Mouse (Mus musculus): ENCODE results near the gene Adamts17. TPM values are rescaled to one million over a fixed set of nuclear protein-coding genes. Genes with fewer than 3 reads are reported as not detected.

Adamts17 gene
- polyA plus RNA-seq, 1 experiment from 2014 or later, result 1.9 TPM

DNA sequence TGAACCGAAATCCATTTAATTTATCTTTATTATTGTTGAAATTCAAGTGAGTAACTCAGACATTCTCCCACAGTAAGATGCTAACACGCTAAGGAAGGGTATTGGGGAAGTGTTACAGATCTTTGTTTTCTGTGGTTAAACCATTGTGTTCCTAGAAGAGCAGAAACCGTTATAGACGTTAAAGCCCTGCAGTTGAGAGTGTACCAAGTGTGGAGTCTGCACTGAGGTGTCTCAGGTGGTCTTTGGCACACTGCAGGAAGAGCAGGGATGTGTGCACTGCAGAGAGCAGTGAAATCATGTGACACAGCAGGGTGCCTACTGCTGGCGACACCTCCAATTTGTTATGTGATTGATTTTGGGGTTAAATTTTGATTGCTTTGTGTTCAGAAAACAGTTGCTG lies 142.5 kb downstream of the Adamts17 start:
- Histone ChIP-seq H3K9me3 (ENCODE audit: control insufficient read depth, low read length) (no peaks in the 10 kb centered on the region), H3K27ac (ENCODE audit: low read depth, low read length) (no peak overlapping the region), H3K4me2 (replicated peaks; ENCODE audit: low read depth, low read length) (no peak overlapping the region), H3K27me3 (ENCODE audit: control insufficient read depth, insufficient read depth, low read length) (no peaks in the 10 kb centered on the region), H3K4me1 (replicated peaks; ENCODE audit: control insufficient read depth, insufficient read depth, low read length) (no peaks in the 10 kb centered on the region), H3K4me3 (ENCODE audit: low read depth, low read length) (no peak overlapping the region), H3K36me3 (ENCODE audit: control insufficient read depth, insufficient read depth, low read length) (no peaks in the 10 kb centered on the region), H3K9ac (ENCODE audit: low read depth, low read length) (no peak overlapping the region)
- WGBS, result 82% methylated on average over 5 of the region's 5 CpGs
- DNase-seq (ENCODE audit: low spot score) (no peak), ATAC-seq (ENCODE audit: low FRiP score) (no peak)

DNA sequence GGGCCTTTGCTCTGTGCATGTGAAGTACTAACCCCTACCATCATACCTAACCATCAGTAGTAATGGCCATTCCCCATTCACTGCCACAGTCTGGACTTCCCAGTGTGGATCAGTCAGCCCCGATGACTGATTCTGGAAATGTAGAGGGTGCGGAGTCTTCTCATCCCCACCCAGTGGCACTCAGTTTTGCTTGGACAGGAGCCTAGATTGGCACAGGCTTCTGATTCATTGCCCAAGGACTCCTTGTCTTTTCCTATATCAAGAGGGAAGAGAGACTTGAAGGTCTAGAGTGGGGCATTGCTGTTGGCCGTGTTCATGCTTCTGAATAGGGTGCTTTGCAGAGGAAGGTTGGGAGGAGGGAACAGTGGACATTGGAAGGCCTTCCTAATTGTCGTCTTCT lies 148.1 kb downstream of the Adamts17 start:
- no peaks in the 10 kb centered on the region for H3K27me3 ChIP-seq (ENCODE audit: control insufficient read depth, insufficient read depth, low read length)

DNA sequence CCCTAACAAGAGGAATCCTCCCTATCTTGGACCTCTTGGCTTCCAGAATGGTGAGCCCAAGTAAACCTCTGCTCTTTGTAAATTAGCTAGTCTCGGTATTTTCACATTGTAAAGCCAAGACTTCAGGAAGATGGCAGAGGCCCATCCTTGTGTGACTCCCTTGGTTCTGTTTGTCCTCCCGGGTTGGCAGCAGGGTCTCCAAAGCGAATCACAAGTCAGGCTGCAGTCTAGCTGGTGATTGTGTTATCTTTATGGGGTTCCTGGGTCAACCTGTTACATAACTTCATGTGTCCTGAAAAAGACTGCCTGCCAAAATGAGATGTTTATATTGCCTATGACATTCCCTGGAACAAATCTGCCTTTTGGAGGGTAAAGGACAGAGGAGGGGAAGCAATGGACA lies 148.9 kb downstream of the Adamts17 start:
- H3K4me3 ChIP-seq (ENCODE audit: low read depth, low read length), result no peak overlapping the region
- no peaks in the 10 kb centered on the region for H3K36me3 ChIP-seq (ENCODE audit: control insufficient read depth, insufficient read depth, low read length)
- no peaks in the 10 kb centered on the region for H3K27me3 ChIP-seq (ENCODE audit: control insufficient read depth, insufficient read depth, low read length)
- 89% methylated on average over 3 of the region's 3 CpGs for WGBS
- no peaks in the 10 kb centered on the region for H3K4me1 ChIP-seq (replicated peaks; ENCODE audit: control insufficient read depth, insufficient read depth, low read length)
- no peak overlapping the region for H3K27ac ChIP-seq (ENCODE audit: low read depth, low read length)
- no peaks in the 10 kb centered on the region for H3K9me3 ChIP-seq (ENCODE audit: control insufficient read depth, low read length)
- DNase-seq (ENCODE audit: low spot score), result no peak
- no peak overlapping the region for H3K4me2 ChIP-seq (replicated peaks; ENCODE audit: low read depth, low read length)
- no peak overlapping the region for H3K9ac ChIP-seq (ENCODE audit: low read depth, low read length)
- ATAC-seq (ENCODE audit: low FRiP score), result no peak

More for the DNA sequence above, 148.1 kb downstream of the Adamts17 start:
- Histone ChIP-seq H3K9me3 (ENCODE audit: control insufficient read depth, low read length) (no peaks in the 10 kb centered on the region), H3K4me3 (ENCODE audit: low read depth, low read length) (no peak overlapping the region), H3K4me1 (replicated peaks; ENCODE audit: control insufficient read depth, insufficient read depth, low read length) (no peaks in the 10 kb centered on the region), H3K27ac (ENCODE audit: low read depth, low read length) (no peak overlapping the region), H3K36me3 (ENCODE audit: control insufficient read depth, insufficient read depth, low read length) (no peaks in the 10 kb centered on the region), H3K9ac (ENCODE audit: low read depth, low read length) (no peak overlapping the region), H3K4me2 (replicated peaks; ENCODE audit: low read depth, low read length) (no peak overlapping the region)
- 90% methylated on average over 4 of the region's 4 CpGs for WGBS
- DNase-seq (ENCODE audit: low spot score) (no peak), ATAC-seq (ENCODE audit: low FRiP score) (no peak)

DNA sequence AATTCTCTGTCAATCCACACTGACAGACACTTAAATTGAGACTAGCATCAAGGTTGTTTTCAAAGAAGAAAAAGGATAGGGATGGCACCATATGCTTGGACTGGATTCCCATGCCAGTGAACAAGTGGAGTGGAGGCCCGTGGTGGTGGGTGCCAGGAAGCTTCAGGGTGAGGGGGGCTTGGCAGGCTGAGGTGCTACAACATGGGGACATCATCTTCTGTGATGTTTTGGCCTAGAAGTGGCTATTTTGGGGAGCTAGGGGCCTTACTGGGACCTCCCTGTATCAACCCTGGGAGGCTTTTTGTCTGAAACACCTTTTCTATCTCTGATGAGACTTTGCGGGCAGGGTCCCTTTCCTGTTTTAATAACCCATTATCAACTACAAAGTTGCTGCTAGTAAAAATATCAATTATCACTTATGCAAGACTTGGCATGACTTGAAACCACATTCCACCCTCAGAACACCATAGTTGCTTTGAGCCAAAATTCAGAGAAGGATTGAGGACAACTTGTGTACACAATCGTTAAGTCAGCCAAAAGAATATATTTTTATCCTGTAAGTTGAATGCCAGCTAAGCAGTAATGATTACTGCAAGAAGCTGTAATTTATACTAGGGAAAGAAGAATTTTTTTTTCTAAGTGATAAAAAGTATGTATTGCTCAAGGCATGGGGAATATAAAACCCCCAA lies 150.0 kb downstream of the Adamts17 start:
- Histone ChIP-seq H3K4me3 (ENCODE audit: low read depth, low read length) (no peak overlapping the region), H3K9me3 (ENCODE audit: control insufficient read depth, low read length) (no peaks in the 10 kb centered on the region), H3K36me3 (ENCODE audit: control insufficient read depth, insufficient read depth, low read length) (no peaks in the 10 kb centered on the region), H3K4me2 (replicated peaks; ENCODE audit: low read depth, low read length) (no peak overlapping the region), H3K27me3 (ENCODE audit: control insufficient read depth, insufficient read depth, low read length) (no peaks in the 10 kb centered on the region), H3K4me1 (replicated peaks; ENCODE audit: control insufficient read depth, insufficient read depth, low read length) (no peaks in the 10 kb centered on the region), H3K27ac (ENCODE audit: low read depth, low read length) (no peak overlapping the region), H3K9ac (ENCODE audit: low read depth, low read length) (no peak overlapping the region)
- DNase-seq (ENCODE audit: low spot score) (no peak), ATAC-seq (ENCODE audit: low FRiP score) (no peak)
- 82% methylated on average over 3 of the region's 3 CpGs for WGBS

DNA sequence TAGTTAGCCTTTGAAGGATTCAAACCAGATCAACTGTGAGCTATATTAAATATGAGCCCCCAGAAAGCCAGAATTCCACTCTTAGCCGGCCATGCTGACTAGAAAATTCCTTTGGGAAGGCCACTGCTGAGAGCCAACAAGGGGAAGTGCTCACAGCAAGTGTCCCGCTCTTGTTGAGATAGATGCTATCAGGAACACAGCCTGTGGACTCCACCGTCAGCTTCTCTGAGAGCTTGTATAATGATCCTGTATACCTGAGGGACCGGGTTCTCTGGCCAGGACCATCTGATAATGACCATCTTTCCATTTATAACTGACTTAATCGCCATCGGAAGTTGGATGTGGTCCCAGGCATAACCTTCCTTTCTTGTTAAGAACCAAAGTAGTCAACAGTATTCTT lies 159.3 kb downstream of the Adamts17 start:
- H3K27ac ChIP-seq (ENCODE audit: low read depth, low read length), result no peak overlapping the region
- H3K9ac ChIP-seq (ENCODE audit: low read depth, low read length), result no peak overlapping the region
- no peaks in the 10 kb centered on the region for H3K9me3 ChIP-seq (ENCODE audit: control insufficient read depth, low read length)
- WGBS, result 87% methylated on average over 6 of the region's 6 CpGs
- H3K4me2 ChIP-seq (replicated peaks; ENCODE audit: low read depth, low read length), result no peak overlapping the region
- ATAC-seq (ENCODE audit: low FRiP score) (no peak), DNase-seq (ENCODE audit: low spot score) (no peak)
- H3K36me3 ChIP-seq (ENCODE audit: control insufficient read depth, insufficient read depth, low read length), result no peaks in the 10 kb centered on the region
- H3K27me3 ChIP-seq (ENCODE audit: control insufficient read depth, insufficient read depth, low read length), result no peaks in the 10 kb centered on the region
- H3K4me3 ChIP-seq (ENCODE audit: low read depth, low read length), result no peak overlapping the region
- no peaks in the 10 kb centered on the region for H3K4me1 ChIP-seq (replicated peaks; ENCODE audit: control insufficient read depth, insufficient read depth, low read length)

DNA sequence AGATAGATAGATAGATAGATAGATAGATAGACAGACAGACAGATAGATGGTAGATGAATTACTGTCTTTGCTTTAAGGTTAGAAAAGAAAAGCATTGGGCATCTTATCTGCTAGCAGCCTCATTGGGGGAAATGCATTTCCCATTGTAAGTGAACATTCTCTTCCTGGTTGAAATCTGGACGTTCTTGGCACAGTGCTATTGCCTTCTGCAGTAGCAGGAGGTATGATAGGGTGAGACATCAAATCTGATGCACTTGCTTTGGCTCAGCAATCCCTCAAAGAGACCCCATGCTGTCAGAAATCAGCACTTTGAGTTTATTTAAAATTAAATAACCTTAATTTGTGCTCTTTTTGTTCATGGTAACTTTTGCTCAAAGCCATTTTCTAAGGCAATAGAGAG lies 164.1 kb downstream of the Adamts17 start:
- H3K36me3 ChIP-seq (ENCODE audit: control insufficient read depth, insufficient read depth, low read length), result no peaks in the 10 kb centered on the region
- H3K4me2 ChIP-seq (replicated peaks; ENCODE audit: low read depth, low read length), result no peak overlapping the region
- H3K9me3 ChIP-seq (ENCODE audit: control insufficient read depth, low read length), result no peaks in the 10 kb centered on the region
- H3K27me3 ChIP-seq (ENCODE audit: control insufficient read depth, insufficient read depth, low read length), result no peaks in the 10 kb centered on the region
- no peaks in the 10 kb centered on the region for H3K4me1 ChIP-seq (replicated peaks; ENCODE audit: control insufficient read depth, insufficient read depth, low read length)
- 64% methylated on average over 1 of the region's 1 CpGs for WGBS
- DNase-seq (ENCODE audit: low spot score) (no peak), ATAC-seq (ENCODE audit: low FRiP score) (no peak)
- no peak overlapping the region for H3K9ac ChIP-seq (ENCODE audit: low read depth, low read length)
- H3K27ac ChIP-seq (ENCODE audit: low read depth, low read length), result no peak overlapping the region
- H3K4me3 ChIP-seq (ENCODE audit: low read depth, low read length), result no peak overlapping the region

DNA sequence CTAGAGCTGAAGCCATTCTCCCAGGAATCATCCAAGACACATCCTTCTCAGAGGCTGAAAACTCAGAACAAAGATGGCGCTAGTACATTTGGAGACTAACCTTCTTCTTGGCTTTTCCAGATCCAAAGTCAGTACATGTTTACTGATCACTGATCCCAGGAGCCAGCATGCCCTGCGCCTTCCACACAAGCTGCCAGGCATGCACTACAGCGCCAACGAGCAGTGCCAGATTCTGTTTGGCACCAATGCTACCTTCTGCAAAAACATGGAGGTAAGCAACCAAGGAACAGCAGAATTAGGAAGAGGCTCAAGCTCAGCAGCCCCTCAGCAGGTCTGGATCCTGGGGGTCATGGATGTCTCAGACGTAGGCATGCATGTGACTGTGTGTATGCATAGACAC lies 164.7 kb downstream of the Adamts17 start:
- 97% methylated on average over 5 of the region's 5 CpGs for WGBS
- ATAC-seq (ENCODE audit: low FRiP score) (no peak), DNase-seq (ENCODE audit: low spot score) (no peak)

DNA sequence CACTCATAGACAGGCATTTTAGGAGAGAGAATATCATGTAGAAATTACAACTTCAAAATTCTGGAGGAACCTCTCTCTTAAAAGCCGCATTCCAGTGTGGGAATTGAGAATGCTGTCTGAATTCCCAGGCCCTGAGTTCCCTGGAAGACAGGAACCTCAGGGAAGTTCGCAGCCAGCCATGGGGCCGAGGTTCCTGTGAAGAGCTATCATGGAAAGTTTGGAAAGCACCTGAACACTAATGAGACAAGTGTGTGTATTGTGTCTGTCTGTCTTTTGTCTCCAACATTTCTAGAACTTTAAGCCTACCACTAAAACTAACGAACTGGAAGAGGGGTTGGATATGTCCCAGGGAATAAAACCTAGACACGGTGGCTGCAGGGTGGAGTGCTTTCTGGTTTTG lies 170.3 kb downstream of the Adamts17 start:
- H3K9ac ChIP-seq (ENCODE audit: low read depth, low read length), result no peak overlapping the region
- no peak for ATAC-seq (ENCODE audit: low FRiP score)
- DNase-seq (ENCODE audit: low spot score), result no peak
- no peak overlapping the region for H3K27ac ChIP-seq (ENCODE audit: low read depth, low read length)
- H3K36me3 ChIP-seq (ENCODE audit: control insufficient read depth, insufficient read depth, low read length), result no peaks in the 10 kb centered on the region
- no peaks in the 10 kb centered on the region for H3K9me3 ChIP-seq (ENCODE audit: control insufficient read depth, low read length)
- no peaks in the 10 kb centered on the region for H3K27me3 ChIP-seq (ENCODE audit: control insufficient read depth, insufficient read depth, low read length)
- no peak overlapping the region for H3K4me3 ChIP-seq (ENCODE audit: low read depth, low read length)
- no peaks in the 10 kb centered on the region for H3K4me1 ChIP-seq (replicated peaks; ENCODE audit: control insufficient read depth, insufficient read depth, low read length)
- 90% methylated on average over 5 of the region's 5 CpGs for WGBS
- no peak overlapping the region for H3K4me2 ChIP-seq (replicated peaks; ENCODE audit: low read depth, low read length)

More for the DNA sequence above, 164.7 kb downstream of the Adamts17 start:
- no peaks in the 10 kb centered on the region for H3K36me3 ChIP-seq (ENCODE audit: control insufficient read depth, insufficient read depth, low read length)
- no peak overlapping the region for H3K4me3 ChIP-seq (ENCODE audit: low read depth, low read length)
- no peak overlapping the region for H3K27ac ChIP-seq (ENCODE audit: low read depth, low read length)
- no peaks in the 10 kb centered on the region for H3K4me1 ChIP-seq (replicated peaks; ENCODE audit: control insufficient read depth, insufficient read depth, low read length)
- no peaks in the 10 kb centered on the region for H3K27me3 ChIP-seq (ENCODE audit: control insufficient read depth, insufficient read depth, low read length)
- H3K9ac ChIP-seq (ENCODE audit: low read depth, low read length), result no peak overlapping the region
- no peaks in the 10 kb centered on the region for H3K9me3 ChIP-seq (ENCODE audit: control insufficient read depth, low read length)
- no peak overlapping the region for H3K4me2 ChIP-seq (replicated peaks; ENCODE audit: low read depth, low read length)

DNA sequence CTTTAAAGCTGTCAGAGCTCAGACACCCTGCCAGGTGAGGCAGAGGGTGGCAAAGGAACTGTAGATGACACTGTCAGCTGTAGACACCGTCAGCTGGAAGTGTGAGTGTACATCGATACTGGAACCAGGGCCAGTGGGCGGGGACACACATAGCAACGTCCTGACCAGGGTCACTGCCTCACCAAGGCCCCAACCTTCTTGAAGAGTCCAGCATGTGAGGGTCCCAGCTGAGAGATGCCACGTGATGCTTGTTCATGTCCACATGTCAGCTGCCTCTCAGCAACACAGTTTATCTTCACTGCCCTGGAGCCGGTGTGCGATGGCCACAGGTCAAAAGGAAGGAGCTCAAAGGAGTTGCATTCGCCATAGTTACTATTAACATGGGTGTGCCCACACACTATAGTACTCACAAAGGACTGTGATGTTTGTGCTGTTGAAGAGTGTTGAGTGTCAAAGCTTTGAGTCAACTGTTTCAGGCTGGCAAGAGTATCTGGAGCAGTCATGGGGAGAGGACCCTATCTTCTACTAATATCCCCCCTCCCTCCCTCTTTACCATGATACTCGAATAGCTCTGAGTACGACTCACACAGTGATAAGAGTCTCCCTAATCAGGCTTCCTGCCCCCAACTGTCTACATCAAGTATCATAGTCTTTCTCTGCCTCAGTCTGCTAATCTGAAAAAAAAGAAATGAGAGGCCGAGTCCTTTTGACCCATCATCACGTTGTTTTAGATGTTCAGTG lies 172.6 kb downstream of the Adamts17 start:
- no peak overlapping the region for H3K4me2 ChIP-seq (replicated peaks; ENCODE audit: low read depth, low read length)
- no peak for DNase-seq (ENCODE audit: low spot score)
- no peak for ATAC-seq (ENCODE audit: low FRiP score)
- no peak overlapping the region for H3K9ac ChIP-seq (ENCODE audit: low read depth, low read length)
- no peaks in the 10 kb centered on the region for H3K27me3 ChIP-seq (ENCODE audit: control insufficient read depth, insufficient read depth, low read length)
- H3K4me1 ChIP-seq (replicated peaks; ENCODE audit: control insufficient read depth, insufficient read depth, low read length), result no peaks in the 10 kb centered on the region
- H3K36me3 ChIP-seq (ENCODE audit: control insufficient read depth, insufficient read depth, low read length), result no peaks in the 10 kb centered on the region
- H3K9me3 ChIP-seq (ENCODE audit: control insufficient read depth, low read length), result no peaks in the 10 kb centered on the region
- WGBS, result 86% methylated on average over 12 of the region's 12 CpGs
- no peak overlapping the region for H3K4me3 ChIP-seq (ENCODE audit: low read depth, low read length)
- H3K27ac ChIP-seq (ENCODE audit: low read depth, low read length), result no peak overlapping the region
